Mouse (Mus musculus) NIH3T3 (cell line): ENCODE results near the gene Gm26920.

Experiments
- DNase-seq: peaks from one replicate; pipeline ENCODE4 v3.0.0-alpha.2; 2012; ENCODE audit warnings: low read depth

Gene Gm26920

DNA sequence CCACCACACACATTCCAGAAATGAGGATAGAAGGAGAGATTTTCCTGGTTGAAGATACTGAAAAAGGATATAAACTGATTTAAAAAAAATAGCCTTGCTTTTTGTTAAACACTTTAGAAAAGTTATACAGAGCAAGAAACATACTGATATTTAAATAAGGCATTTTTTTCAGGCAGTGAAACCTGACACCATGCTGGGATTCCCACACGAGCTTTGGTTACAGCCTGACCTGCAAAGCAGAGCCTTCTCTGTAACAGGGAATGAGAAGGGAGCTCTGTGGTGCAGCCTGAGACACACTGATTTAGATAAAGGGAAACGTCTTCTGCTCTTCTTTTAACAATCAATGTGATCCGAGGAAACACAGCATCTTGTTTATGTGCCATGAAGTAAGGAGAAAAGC, 36.6 kb downstream of the Gm26920 start:
- DNase-seq, result peak; percentile 67

DNA sequence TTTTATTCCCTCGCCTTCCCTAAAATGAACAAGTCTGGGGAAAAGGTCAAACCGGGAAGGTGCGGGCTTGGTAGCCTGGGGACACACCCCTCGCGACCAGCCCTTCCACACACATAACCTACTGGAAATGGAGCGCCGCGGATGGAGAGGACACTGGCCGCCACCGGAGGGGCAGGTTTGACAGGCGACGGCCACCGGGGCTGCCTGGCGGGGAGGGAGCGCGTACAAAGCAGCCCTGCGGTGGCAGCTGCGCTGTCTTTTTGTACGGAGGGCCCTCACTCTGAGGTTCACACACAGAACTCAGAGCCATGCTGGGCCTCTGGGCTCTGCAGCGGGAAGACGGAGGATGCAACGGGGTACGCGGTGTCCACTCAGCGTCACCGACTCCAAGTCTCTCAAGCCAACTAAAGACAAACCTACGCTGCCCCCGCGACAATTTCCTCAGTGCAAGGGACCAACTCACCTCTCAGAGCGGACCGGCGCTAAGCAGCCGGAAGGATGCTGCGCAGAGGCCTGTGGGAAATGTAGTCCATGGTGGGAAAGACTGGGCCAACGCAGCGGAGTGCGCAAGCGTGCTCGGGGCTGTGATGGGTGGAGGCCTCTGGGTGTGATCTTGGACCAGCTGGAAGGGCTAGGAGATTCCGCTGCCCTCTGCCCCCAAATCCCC, 39.2 kb downstream of the Gm26920 start, which contains the start of gene Zfp14:
Gene Zfp14 (minus strand): TSS at position 499 of the 667 bp plus-strand sequence.
- peak; percentile 82 for DNase-seq

DNA sequence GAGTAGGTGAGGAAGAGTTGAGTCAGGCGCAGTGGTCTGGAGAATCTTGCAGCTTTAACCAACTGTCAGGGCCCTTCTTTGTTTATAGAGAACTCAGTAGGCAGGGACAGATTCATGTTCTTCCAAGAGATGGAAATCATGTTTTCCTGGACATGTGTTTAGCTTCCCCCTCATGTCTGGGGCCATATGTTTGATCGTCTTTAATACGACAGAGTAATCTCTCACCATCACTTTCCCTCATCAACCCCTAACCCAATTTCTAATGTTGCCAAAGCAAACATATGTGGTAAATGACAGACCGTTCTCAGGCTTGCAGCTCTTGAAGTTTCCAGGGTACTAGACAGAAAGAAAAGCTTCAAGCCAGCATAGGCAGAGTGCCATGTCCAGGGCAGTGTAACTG, 42.1 kb downstream of the Gm26920 start:
- no peak for DNase-seq

DNA sequence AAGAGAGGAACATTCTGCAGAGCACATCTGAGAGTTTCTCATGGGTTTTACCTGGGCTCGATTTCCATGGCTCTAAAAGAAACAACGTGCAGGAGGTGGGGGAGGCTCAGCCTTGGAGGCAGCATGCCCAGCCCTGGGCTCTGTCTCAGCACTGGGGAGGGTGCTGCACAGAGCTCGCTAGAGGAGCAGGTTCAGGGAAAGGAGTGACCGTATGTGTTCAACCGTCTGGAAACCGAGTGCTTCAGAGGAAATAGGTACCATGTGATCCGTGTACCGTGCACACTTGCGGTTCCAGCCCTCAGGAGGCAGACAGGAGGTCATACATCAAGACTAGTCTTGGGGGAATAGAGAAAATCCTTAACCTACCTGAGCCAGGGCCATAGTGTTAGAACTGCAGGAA, 45.9 kb downstream of the Gm26920 start:
- no peak for DNase-seq

DNA sequence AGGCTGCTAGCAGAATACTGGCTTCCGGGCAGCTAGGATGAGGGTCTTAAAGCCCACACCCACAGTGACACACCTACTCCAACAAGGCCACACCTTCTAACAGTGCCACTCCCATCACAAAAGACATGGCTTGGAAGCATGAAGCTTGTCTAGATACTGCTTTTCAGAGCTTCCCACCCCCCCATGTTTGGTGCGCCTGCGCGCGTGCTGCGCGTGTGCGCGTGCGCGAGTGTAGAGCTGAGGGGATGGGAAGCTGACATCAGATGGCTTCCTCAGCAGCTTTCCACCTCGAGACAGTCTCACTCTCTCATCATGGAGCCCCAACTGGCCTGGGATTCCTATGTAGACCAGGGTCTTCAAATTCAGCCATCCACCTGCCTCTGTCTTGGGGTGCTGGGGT, 55.9 kb downstream of the Gm26920 start:
- no peak for DNase-seq

DNA sequence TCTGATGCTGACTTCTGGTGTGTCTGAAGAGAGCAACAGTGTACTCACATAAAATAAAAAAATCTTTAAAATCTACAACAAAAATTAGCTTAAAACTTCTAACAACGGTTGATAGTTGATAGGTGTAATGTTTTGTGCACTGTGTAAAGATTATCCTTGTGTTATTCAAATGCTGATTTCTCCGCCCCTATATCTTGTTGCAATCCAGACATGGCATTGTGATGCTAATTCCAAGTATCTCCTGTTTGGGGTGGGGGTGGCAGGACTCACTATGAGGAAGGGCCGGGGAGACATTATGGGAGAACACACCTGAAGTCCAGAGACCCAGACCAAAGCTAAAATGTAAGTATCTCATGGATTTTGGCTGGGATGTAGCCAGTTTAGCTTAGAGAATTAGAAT, 58.8 kb downstream of the Gm26920 start:
- no peak for DNase-seq

DNA sequence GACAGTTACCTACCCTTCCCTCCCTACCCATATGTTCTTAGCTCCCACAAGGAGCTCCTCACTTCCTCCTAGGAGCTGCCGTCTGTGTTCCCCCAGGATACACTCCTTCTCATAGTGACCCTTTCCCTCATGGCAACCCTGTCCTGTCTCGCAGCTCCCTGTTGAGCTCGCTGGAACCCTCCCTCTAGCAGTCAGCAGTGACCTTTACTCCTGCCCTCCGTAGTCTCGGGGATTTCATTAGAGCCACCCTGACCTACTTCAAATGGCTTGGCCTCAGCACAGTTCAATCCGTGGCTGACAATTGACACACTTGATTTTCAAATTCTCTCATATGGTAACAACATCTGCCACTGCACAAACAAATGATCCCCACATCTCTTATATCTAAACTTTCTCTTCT, 59.5 kb downstream of the Gm26920 start:
- no peak for DNase-seq

DNA sequence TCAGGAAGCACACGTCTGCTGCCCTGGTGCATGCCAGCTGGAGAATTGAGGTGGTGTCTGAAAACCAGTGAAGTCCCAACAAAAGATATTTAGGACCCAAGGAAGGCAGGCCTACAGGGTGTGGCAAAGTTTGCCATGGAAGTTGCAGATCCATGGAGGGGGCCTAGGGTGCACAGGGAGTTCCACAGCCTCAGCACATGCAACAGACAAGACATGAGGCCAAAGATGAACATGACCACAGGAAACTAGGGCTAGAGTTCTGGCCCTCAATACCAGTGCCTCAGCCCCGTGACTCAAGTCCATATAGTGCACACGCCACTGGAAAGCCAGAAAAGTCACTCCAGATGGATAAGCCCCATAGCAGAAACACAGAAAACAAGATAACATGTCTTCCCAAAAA, 61.6 kb downstream of the Gm26920 start:
- DNase-seq, result no peak

DNA sequence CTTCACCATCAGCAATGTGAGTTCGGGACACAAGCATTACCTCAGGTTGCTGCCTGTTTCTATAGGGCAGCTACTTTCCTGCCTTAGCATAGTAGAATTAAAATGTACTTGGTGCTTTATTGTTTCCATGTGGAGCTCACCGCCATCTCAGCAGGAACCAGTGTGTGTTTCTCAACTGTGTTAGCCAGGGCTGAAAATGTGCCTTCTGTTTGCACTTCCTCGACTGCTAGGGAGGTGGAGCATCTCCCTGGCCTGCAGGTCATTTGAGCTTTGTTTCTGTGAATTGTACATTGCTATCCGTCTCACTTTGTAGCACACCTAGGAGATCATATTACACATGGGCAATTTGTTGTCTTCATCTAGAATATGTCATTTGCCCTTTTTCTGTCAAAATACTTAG, 62.9 kb downstream of the Gm26920 start:
- DNase-seq, result no peak

DNA sequence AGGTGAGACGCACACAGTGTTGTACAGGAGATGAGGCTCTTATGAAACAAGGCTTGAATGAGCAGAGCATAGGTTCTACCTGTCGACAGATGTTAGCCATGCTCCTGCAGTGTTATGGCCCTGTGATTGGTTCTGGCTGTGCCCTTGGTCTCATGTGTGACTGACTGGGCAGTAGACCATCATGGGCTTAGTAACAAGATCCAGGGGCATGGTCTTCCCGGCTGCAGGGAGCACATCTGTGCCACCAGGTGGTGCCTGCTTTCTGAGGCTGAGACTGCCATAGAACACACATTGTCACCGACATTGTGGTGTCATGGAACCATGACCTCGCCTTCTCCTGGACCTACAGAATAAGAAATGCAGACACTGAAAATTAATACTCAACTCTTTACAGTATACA, 64.9 kb downstream of the Gm26920 start:
- DNase-seq, result no peak

DNA sequence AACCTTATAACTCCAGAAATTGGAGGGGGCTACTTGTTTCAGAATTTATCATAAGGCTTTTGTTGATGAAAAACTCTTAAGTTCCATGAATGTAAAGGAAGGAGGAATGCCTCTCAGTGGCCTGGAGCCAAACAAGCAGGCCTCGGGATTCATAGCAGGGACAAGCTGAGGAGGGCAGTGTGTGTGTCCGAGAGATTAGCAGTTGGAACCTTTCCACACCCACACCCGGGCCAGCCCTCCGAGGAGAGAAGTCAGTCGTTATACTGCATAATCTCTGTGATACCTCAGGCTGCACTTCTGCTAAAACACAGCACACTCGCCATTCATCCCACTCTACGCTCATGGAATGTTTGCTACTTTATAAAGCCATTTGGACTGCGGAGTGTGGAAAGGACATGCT, 66.4 kb downstream of the Gm26920 start:
- no peak for DNase-seq

DNA sequence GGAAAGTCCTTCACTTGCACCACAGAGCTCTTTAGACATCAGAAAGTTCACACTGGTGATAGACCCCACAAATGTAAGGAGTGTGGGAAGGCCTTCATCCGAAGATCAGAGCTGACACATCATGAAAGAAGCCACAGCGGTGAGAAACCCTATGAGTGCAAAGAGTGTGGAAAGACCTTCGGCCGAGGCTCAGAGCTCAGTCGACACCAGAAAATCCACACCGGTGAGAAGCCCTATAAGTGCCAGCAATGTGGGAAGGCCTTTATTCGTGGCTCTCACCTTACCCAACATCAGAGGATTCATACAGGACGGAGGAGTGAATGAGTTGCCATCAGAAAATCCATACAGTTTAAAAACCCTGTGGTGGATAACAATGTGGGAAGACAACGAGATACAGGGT, 66.9 kb downstream of the Gm26920 start:
- DNase-seq, result no peak

DNA sequence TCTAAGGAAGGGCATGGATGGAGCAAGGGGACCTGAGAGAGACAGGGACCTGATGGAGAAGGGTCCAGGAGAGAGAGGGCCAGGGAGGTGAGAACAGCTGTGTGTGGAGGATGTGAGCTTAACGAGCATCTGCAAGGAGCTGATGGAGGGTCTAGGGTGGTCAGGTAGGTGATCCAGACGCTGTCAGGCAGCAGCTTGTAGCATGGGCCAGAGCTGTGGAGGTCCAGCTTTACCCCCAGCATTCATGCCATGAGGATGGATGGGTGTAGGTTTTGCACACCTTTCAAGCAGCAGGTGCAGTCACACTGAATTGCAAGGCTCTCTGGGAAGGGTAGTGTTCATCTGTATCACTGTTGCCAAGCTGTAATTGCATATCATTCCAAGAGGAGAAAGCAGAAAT, 70.7 kb downstream of the Gm26920 start:
- no peak for DNase-seq

DNA sequence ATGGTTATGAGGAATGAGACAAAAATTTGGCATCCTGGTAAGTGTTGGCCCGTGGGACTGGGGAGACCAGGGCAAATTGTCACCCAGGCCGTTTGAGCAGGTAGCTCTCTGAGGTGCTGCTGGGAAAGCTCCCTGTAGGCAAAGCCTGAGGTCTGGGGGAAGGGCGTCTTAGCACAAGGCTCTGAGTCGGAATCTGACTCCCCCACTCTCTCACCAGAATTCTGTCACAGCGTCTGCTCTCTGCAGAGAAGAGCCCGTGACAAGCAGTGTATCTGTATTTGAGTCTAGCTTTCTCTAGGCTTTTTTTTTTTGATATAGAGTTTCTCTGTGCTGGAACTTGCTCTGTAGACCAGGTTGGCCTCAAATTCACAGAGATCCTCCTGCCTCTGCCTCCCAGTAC, 73.0 kb downstream of the Gm26920 start:
- DNase-seq, result no peak

DNA sequence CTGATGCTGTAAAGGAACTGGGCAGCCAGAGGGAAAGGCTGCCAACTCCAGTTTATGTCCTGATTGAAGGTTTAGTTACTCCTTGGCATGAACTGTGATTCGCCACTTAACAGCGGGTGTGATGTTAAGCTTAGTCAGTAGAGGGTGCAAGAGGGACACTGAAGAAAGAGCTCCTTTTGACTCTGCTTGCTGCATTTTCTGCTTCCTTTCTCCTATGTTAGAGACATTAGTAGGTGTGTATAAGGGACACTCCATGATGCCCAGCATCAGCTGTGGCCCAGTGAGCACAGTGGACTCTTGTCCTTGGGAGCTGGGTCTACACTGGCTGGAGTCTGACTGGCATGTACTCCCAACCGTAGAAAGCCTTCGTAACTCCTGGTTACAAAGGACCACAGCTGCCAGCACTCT, 77.2 kb downstream of the Gm26920 start:
- DNase-seq, result peak; percentile 91

DNA sequence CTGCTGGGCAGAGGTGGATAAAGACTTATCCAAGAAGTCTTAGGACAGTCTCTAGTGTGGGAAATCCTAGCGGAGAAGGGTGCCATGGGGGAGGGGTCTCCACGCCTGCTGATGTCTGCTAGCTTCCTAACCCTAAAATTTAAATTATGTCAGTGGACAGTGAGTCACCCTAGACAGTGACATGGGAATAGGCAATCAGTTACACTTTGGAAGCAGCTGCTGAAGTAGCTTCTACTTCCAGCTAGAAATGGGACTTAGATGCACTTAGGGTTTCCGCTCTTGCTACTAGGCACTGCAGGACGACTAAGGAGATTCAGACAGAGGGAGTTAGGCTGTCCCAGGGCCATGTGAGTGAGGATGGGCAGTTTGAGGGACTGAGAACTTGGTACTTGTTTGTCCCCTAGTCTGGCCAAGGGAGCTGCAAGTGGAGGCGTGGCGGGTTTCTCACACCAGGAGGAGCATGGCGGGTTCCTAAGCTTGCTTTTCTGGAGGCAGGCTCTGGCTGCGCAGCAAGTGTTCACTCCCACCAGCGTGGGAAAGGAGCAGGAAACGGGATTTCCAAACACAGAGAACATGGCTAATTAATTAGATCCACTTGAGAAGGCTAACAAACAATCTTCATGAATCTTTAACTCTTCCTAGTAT, 79.5 kb downstream of the Gm26920 start:
- DNase-seq, result no peak

DNA sequence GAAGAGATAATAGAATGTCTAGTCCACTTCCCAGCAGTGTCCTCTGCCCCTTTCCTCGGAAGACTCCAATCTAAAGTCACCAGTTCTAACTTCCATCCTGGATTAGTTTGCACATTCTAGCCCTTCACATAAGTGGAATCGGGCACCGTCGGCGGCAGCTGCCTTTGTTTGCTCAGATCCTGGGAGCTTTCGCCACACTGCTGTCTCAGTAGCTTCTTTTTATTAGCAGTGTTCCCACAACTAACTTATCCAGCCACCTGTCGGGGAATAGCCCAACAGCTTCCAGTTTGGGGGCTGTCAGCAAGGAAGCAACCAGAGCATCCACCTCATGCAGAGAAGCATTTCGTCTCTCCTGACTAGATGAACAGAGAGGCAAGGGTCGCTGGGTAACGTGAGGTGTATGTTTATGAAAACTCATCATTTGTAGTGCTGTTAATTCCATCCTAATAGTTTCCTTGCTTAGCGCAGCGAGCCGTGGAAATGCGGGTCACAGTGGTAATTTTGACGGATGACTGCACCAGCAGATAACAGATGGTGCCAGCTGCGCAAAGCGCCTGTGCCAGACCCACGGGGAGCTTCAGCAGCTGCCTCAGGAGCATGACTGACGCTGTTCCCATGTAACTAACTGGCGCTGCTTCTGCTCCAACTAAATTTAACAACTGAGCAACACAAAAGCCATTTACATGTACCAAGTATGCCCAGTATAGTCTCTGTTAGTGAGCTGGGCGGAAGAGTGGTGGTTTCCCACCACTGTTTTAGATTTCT, 80.7 kb downstream of the Gm26920 start:
- DNase-seq, result peak; percentile 75

DNA sequence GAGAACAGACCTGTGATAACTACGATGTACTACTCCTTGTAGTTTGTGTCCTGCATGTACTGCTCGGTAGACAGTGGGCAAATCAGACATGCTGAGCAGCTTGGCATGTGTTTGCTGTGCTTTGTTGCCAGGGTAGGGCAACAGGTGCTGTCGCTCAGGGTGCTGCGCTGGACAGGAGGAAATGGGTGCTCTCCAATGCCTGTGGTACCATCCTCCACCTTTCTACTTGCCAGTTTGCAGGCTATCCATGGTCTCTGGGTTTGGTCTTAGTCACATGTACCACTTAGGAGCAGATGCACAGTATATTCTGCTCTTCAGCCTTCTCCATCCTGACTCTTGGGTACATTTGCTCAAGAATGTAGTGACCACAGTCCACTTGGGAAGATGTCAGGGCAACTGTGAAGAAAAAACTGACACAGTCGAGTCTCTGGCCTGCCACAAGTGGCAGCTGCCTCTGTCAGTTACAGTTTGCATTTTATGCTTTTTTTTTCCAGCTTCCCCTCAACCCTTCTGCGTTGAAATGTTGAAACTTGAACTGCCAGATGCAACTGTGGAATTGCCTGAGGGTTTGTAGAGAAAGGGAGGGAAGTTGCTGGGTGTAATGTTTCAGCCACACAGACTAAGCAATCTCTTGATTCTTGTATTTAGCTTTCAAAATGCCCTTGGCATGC, 82.1 kb downstream of the Gm26920 start:
- peak; percentile 81 for DNase-seq

DNA sequence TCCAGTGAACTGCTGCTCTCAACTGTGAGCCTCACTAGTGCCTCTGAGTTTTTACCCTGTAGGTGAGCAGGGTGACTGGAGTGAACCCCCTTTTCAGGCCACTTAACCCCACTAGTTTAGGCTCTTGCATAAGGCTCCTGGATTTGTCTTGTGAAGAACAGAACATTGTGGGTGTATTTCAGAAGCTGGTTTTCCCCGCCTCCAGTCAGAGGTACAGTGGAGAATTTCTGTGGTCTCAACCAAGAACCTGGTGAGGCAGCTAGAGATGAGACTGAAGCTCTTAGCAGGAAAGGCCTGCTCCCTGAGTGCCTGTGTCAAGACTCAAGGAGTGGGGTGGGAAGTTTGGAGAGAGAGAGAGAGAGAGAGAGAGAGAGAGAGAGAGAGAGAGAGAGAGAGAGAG, 82.6 kb downstream of the Gm26920 start:
- DNase-seq, result no peak
